Mouse (Mus musculus): ENCODE results near the gene Wdr26. TPM values are rescaled to one million over a fixed set of nuclear protein-coding genes. Genes with fewer than 3 reads are reported as not detected.

The Wdr26 gene
- total RNA-seq, 2 experiments from 2014 or later: 96.1 to 106 TPM

- DNase-seq (ENCODE audit: low spot score in 2 of 2): no peak
Measured at GRCm38 (mm10) chr1:181170210-181170609, 41.6 kb downstream of the Wdr26 start.

- DNase-seq (ENCODE audit: low spot score in 2 of 2): no peak
Measured at GRCm38 (mm10) chr1:181168377-181168776, 43.4 kb downstream of the Wdr26 start.

GRCm38 (mm10) chr1:181167816-181168215, 44.0 kb downstream of the Wdr26 start:
- no peak for DNase-seq (ENCODE audit: low spot score in 2 of 2)

GRCm38 (mm10) chr1:181151541-181151940, 60.3 kb downstream of the Wdr26 start:
- DNase-seq (ENCODE audit: low spot score in 2 of 2): no peak

- DNase-seq (ENCODE audit: low spot score in 2 of 2): peak; percentile 89 to 95
Measured at GRCm38 (mm10) chr1:181150827-181151534, 60.8 kb downstream of the Wdr26 start.

GRCm38 (mm10) chr1:181150431-181150826, 61.4 kb downstream of the Wdr26 start:
- no peak for DNase-seq (ENCODE audit: low spot score in 2 of 2)

- no peak for DNase-seq (ENCODE audit: low spot score in 2 of 2)
Measured at GRCm38 (mm10) chr1:181149373-181150017, 62.3 kb downstream of the Wdr26 start.

- no peak for DNase-seq (ENCODE audit: low spot score in 2 of 2)
Measured at GRCm38 (mm10) chr1:181148540-181148939, 63.3 kb downstream of the Wdr26 start.

- DNase-seq (ENCODE audit: low spot score in 2 of 2): no peak
Measured at GRCm38 (mm10) chr1:181146187-181146586, 65.6 kb downstream of the Wdr26 start.

- DNase-seq (ENCODE audit: low spot score in 2 of 2): no peak
Measured at GRCm38 (mm10) chr1:181144966-181145365, 66.8 kb downstream of the Wdr26 start.

GRCm38 (mm10) chr1:181143950-181144836, 67.6 kb downstream of the Wdr26 start, which contains the start of the genes Nvl and Cnih4:
Gene Nvl (minus strand): TSS chr1:181144204.
Gene Cnih4 (plus strand): TSS chr1:181144693.
- peak; percentile 89 to 97 for DNase-seq (ENCODE audit: low spot score in 2 of 2)

GRCm38 (mm10) chr1:181143609-181143949, 68.2 kb downstream of the Wdr26 start:
- DNase-seq (ENCODE audit: low spot score in 2 of 2): no peak

- no peak for DNase-seq (ENCODE audit: low spot score in 2 of 2)
Measured at GRCm38 (mm10) chr1:181138730-181139129, 73.1 kb downstream of the Wdr26 start.

GRCm38 (mm10) chr1:181131915-181132314, 79.9 kb downstream of the Wdr26 start:
- DNase-seq (ENCODE audit: low spot score in 2 of 2): no peak

GRCm38 (mm10) chr1:181126766-181127165, 85.0 kb downstream of the Wdr26 start:
- DNase-seq (ENCODE audit: low spot score in 2 of 2): no peak

GRCm38 (mm10) chr1:181125916-181126315, 85.9 kb downstream of the Wdr26 start:
- no peak for DNase-seq (ENCODE audit: low spot score in 2 of 2)

GRCm38 (mm10) chr1:181124145-181124544, 87.7 kb downstream of the Wdr26 start:
- no peak for DNase-seq (ENCODE audit: low spot score in 2 of 2)

Other genes with a start within 250 kb of the Wdr26 start
- 10 to 100 TPM; 32.2 to 33.3 TPM for gene Ephx1, start 191.1 kb downstream of the Wdr26 start, total RNA-seq (2021)
- not detected for gene 9130409I23Rik, start 160.8 kb downstream of the Wdr26 start, total RNA-seq (2021)
- gene Nvl, start 67.8 kb downstream of the Wdr26 start, total RNA-seq (2021): 10 to 100 TPM; 29.2 to 30.2 TPM
- gene Cnih4, start 67.3 kb downstream of the Wdr26 start, total RNA-seq (2021): 10 to 100 TPM; 30.1 to 30.9 TPM
- 10 to 100 TPM; 59.8 to 61.7 TPM for gene Cnih3, start 140.6 kb upstream of the Wdr26 start, total RNA-seq (2021)

Data from layer of hippocampus, adult 18-20 months (tissue).